Mouse (Mus musculus): Measurements from ENCODE around the gene Npm3. TPM values are rescaled to one million over a fixed set of nuclear protein-coding genes. Genes with fewer than 3 reads are reported as not detected.

The Npm3 gene
- total and polyA plus RNA-seq, 2 experiments from 2014 or later = 6.5 to 40.2 TPM

DNA sequence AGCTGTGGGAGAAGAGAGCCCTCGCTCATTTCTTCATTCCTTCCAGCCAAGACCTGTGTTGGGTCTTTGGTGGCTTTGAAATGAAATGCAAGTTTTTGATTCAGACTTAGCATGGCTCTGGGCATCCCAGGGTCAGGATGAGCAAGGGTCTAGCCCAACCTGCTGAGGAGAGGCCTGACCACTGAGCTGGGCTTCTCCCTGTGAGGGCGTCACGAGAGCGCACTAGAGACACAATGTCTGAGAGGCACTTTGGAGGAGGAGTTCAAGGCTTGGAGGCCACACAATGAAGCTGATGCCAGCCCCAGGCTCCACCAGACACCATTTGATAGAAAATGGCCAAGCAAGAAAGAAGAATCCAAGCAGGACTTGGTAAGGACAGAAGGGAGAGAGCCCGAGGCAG lies 15.2 kb downstream of the Npm3 start:
- no peak for TF ChIP-seq CTCF (IDR thresholded peaks at IDR 0.05)
- Histone ChIP-seq H3K4me3 (ENCODE audit: low read depth, low read length) (no peak overlapping the region), H3K4me1 (ENCODE audit: insufficient read depth, low read length) (peaks cover 6% of the 10 kb centered on the region; the same call in 1 of the 2 replicates), H3K4me2 (ENCODE audit: low read depth, low read length, poor library complexity, severe bottlenecking) (no peak overlapping the region), H3K9ac (replicated peaks; ENCODE audit: low read length, poor library complexity, severe bottlenecking) (no peak overlapping the region), H3K36me3 (ENCODE audit: insufficient read depth, low read length) (no peaks in the 10 kb centered on the region), H3K9me3 (ENCODE audit: low read length) (no peaks in the 10 kb centered on the region), H3K27ac (ENCODE audit: low read depth, low read length) (no peak overlapping the region), H3K27me3 (ENCODE audit: insufficient read depth, low read length) (peaks cover 65% of the 10 kb centered on the region)
- WGBS = 76% methylated on average over 5 of the region's 5 CpGs
- DNase-seq (ENCODE audit: low spot score) (no peak), ATAC-seq (ENCODE audit: low FRiP score) (no peak)

- Histone ChIP-seq H3K9ac (replicated peaks; ENCODE audit: low read length, poor library complexity, severe bottlenecking) (no peak overlapping the region), H3K9me3 (ENCODE audit: low read length) (no peaks in the 10 kb centered on the region), H3K4me3 (ENCODE audit: low read depth, low read length) (no peak overlapping the region), H3K36me3 (ENCODE audit: insufficient read depth, low read length) (no peaks in the 10 kb centered on the region), H3K27ac (ENCODE audit: low read depth, low read length) (no peak overlapping the region), H3K27me3 (ENCODE audit: insufficient read depth, low read length) (peaks cover 59% of the 10 kb centered on the region), H3K4me1 (ENCODE audit: insufficient read depth, low read length) (peaks cover 6% of the 10 kb centered on the region; the same call in 1 of the 2 replicates), H3K4me2 (ENCODE audit: low read depth, low read length, poor library complexity, severe bottlenecking) (no peak overlapping the region)
- ATAC-seq (ENCODE audit: low FRiP score) (no peak), DNase-seq (ENCODE audit: low spot score) (no peak)
- no peak for TF ChIP-seq CTCF (IDR thresholded peaks at IDR 0.05)
- WGBS = 18% methylated on average over 10 of the region's 10 CpGs
Measured at GRCm38 (mm10) chr19:45733564-45733963, 15.8 kb downstream of the Npm3 start.

GRCm38 (mm10) chr19:45731658-45732057 lies 17.7 kb downstream of the Npm3 start:
- DNase-seq (ENCODE audit: low spot score) (no peak), ATAC-seq (ENCODE audit: low FRiP score) (no peak)
- 87% methylated on average over 7 of the region's 7 CpGs for WGBS
- Histone ChIP-seq H3K27ac (ENCODE audit: low read depth, low read length) (no peak overlapping the region), H3K4me2 (ENCODE audit: low read depth, low read length, poor library complexity, severe bottlenecking) (no peak overlapping the region), H3K36me3 (ENCODE audit: insufficient read depth, low read length) (no peaks in the 10 kb centered on the region), H3K4me1 (ENCODE audit: insufficient read depth, low read length) (no peaks in the 10 kb centered on the region), H3K9me3 (ENCODE audit: low read length) (no peaks in the 10 kb centered on the region), H3K27me3 (ENCODE audit: insufficient read depth, low read length) (peaks cover 40% of the 10 kb centered on the region), H3K9ac (replicated peaks; ENCODE audit: low read length, poor library complexity, severe bottlenecking) (no peak overlapping the region), H3K4me3 (ENCODE audit: low read depth, low read length) (no peak overlapping the region)
- TF ChIP-seq CTCF (IDR thresholded peaks at IDR 0.05) = no peak

- Histone ChIP-seq H3K27me3 (ENCODE audit: insufficient read depth, low read length) (peaks cover 24% of the 10 kb centered on the region), H3K4me2 (ENCODE audit: low read depth, low read length, poor library complexity, severe bottlenecking) (no peak overlapping the region), H3K4me1 (ENCODE audit: insufficient read depth, low read length) (no peaks in the 10 kb centered on the region), H3K4me3 (ENCODE audit: low read depth, low read length) (no peak overlapping the region), H3K9me3 (ENCODE audit: low read length) (no peaks in the 10 kb centered on the region), H3K27ac (ENCODE audit: low read depth, low read length) (no peak overlapping the region), H3K36me3 (ENCODE audit: insufficient read depth, low read length) (no peaks in the 10 kb centered on the region), H3K9ac (replicated peaks; ENCODE audit: low read length, poor library complexity, severe bottlenecking) (no peak overlapping the region)
- no peak for DNase-seq (ENCODE audit: low spot score)
- TF ChIP-seq CTCF (IDR thresholded peaks at IDR 0.05) = no peak
- WGBS = 69% methylated on average over 8 of the region's 8 CpGs
- no peak for ATAC-seq (ENCODE audit: low FRiP score)
Measured at GRCm38 (mm10) chr19:45730042-45730441, 19.3 kb downstream of the Npm3 start.

GRCm38 (mm10) chr19:45727231-45727630 lies 22.2 kb downstream of the Npm3 start:
- no peak for DNase-seq (ENCODE audit: low spot score)
- ATAC-seq (ENCODE audit: low FRiP score) = no peak
- no peak overlapping the region for H3K4me2 ChIP-seq (ENCODE audit: low read depth, low read length, poor library complexity, severe bottlenecking)
- no peaks in the 10 kb centered on the region for H3K4me1 ChIP-seq (ENCODE audit: insufficient read depth, low read length)
- no peaks in the 10 kb centered on the region for H3K9me3 ChIP-seq (ENCODE audit: low read length)
- no peak overlapping the region for H3K9ac ChIP-seq (replicated peaks; ENCODE audit: low read length, poor library complexity, severe bottlenecking)
- 79% methylated on average over 10 of the region's 10 CpGs for WGBS
- H3K27ac ChIP-seq (ENCODE audit: low read depth, low read length) = no peak overlapping the region
- H3K27me3 ChIP-seq (ENCODE audit: insufficient read depth, low read length) = no peaks in the 10 kb centered on the region
- no peak overlapping the region for H3K4me3 ChIP-seq (ENCODE audit: low read depth, low read length)
- no peaks in the 10 kb centered on the region for H3K36me3 ChIP-seq (ENCODE audit: insufficient read depth, low read length)
- no peak for TF ChIP-seq CTCF (IDR thresholded peaks at IDR 0.05)

DNA sequence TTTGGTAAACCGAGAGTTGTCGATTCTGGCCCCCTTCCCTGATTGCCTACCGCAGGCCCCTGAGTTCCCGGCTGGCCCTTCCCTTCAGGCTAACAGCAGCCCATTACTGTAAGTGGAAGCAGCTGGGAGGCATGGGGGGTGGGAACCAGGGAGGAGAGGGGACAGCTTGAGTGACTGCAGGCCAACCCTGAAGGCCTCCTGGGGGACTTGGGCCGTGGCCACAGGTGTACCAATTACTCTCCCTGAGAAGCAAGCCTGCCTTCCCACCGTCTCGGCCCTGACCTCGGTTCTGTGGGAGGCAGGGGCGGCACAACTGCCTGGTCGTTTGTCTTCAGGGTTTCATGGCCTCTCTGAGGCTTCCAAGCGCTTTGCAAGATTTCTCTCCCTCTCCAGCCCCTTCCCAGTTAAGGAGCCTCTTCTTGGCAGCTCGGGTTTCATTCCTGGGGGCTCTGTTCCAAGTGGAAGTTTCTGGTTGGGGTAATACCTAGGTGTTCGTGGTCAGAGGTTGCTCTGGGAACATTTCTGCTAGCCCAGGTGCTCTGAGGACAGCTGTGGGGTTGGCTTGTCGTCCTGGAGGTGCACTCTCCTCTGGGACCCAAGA lies 23.6 kb downstream of the Npm3 start:
- H3K4me1 ChIP-seq (ENCODE audit: insufficient read depth, low read length) = no peaks in the 10 kb centered on the region
- no peak overlapping the region for H3K9ac ChIP-seq (replicated peaks; ENCODE audit: low read length, poor library complexity, severe bottlenecking)
- no peak overlapping the region for H3K4me3 ChIP-seq (ENCODE audit: low read depth, low read length)
- H3K27me3 ChIP-seq (ENCODE audit: insufficient read depth, low read length) = no peaks in the 10 kb centered on the region
- no peaks in the 10 kb centered on the region for H3K9me3 ChIP-seq (ENCODE audit: low read length)
- H3K4me2 ChIP-seq (ENCODE audit: low read depth, low read length, poor library complexity, severe bottlenecking) = no peak overlapping the region
- H3K27ac ChIP-seq (ENCODE audit: low read depth, low read length) = no peak overlapping the region
- no peaks in the 10 kb centered on the region for H3K36me3 ChIP-seq (ENCODE audit: insufficient read depth, low read length)
- DNase-seq (ENCODE audit: low spot score) = no peak
- no peak for TF ChIP-seq CTCF (IDR thresholded peaks at IDR 0.05)
- ATAC-seq (ENCODE audit: low FRiP score) = no peak
- 56% methylated on average over 14 of the region's 14 CpGs for WGBS

All from midbrain, postnatal 0 days (tissue).